Mouse (Mus musculus) small intestine, adult 2 months (tissue): Measurements from ENCODE around the gene Chrna9.

Source experiments
- CTCF ChIP-seq: fragments of 200-500 bp; IDR thresholded peaks from 2 replicates; pipeline ENCODE4 v1.5.1; 2012; ENCODE audit warnings: low read depth, mild to moderate bottlenecking, control low read depth, inconsistent platforms, low read length, moderate library complexity, mixed read lengths; ENCODE audit not compliant: insufficient replicate concordance, insufficient read length; ENCODE audit errors: extremely low read depth
- POLR2A ChIP-seq: fragments of 200-500 bp; IDR thresholded peaks from 2 replicates; pipeline ENCODE4 v1.6.1; 2012; ENCODE audit warnings: low read depth, mild to moderate bottlenecking, control low read depth, inconsistent platforms, low read length, moderate library complexity

DNA sequence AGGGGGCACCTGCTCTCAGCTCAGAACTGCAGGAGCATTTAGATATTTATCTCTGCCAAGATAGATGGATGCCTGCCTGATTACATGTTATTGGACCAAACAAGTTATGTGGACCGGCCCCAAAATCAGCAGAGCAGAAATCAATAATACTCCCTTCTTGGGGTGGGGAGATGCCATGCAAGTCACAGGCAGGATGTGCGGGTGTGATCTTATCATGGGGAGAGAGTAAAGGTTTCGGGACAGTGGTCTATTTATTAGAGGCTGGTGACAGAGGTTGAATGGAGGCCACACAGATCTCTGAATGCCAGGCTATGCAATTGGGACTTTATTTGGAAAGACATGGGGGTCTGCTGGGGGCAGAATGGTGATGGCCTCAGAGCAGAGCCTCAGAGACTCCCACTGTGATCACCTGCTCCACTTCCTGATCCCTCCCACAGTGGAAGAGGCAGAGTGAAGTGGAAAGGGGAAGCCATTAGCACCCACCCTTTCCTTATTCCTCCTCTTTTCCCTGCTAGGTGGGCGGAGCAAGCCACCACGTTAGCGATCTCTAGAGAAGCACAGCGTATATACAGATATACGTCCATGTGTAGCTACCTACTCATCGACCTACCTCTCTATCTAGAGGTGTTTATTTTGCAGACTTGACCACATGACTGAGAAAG, 13.1 kb upstream of the Chrna9 start:
- TF ChIP-seq POLR2A (no peak), CTCF (no peak)
